Mouse (Mus musculus) ES-Bruce4 (cell line): ENCODE results near the gene Ccdc57. TPM values are rescaled to one million over a fixed set of nuclear protein-coding genes. Genes with fewer than 3 reads are reported as not detected.

Source experiments
- H3K27ac ChIP-seq: 2 replicates; pipeline ENCODE4 v1.5.1; 2012; ENCODE audit warnings: low read length, inconsistent platforms; ENCODE audit not compliant: insufficient read depth
- H3K27me3 ChIP-seq: 2 replicates; pipeline ENCODE4 v1.6.1; 2012; ENCODE audit warnings: mild to moderate bottlenecking, low read length, inconsistent platforms; ENCODE audit not compliant: control insufficient read depth, poor library complexity, insufficient read depth, severe bottlenecking
- H3K36me3 ChIP-seq: 2 replicates; pipeline ENCODE4 v1.6.1; 2012; ENCODE audit warnings: inconsistent platforms, mild to moderate bottlenecking, low read length, moderate library complexity; ENCODE audit not compliant: control insufficient read depth, poor library complexity, insufficient read depth, severe bottlenecking
- H3K4me1 ChIP-seq: one replicate; pipeline ENCODE4 v1.8.1; 2011; ENCODE audit warnings: low read length; ENCODE audit not compliant: control insufficient read depth, insufficient read depth
- H3K4me3 ChIP-seq: 2 replicates; pipeline ENCODE4 v1.5.1; 2011; ENCODE audit warnings: low read depth, mild to moderate bottlenecking, low read length
- H3K9ac ChIP-seq: 2 replicates; pipeline ENCODE4 v1.6.1; 2012; ENCODE audit warnings: low read depth, mild to moderate bottlenecking, inconsistent platforms; ENCODE audit not compliant: poor library complexity, severe bottlenecking
- H3K9me3 ChIP-seq: replicated peaks from 2 replicates; pipeline ENCODE4 v1.6.1; 2012; ENCODE audit warnings: mild to moderate bottlenecking, low read length, inconsistent platforms; ENCODE audit not compliant: control insufficient read depth, poor library complexity, insufficient read depth, severe bottlenecking
- CTCF ChIP-seq: IDR thresholded peaks from one replicate; pipeline ENCODE4 v1.8.1; 2011; ENCODE audit warnings: low read depth, low read length
- EP300 ChIP-seq: IDR thresholded peaks from 2 replicates; pipeline ENCODE4 v1.6.1; 2011; ENCODE audit warnings: low read depth, low read length; ENCODE audit not compliant: insufficient read depth
- POLR2A ChIP-seq: IDR thresholded peaks from one replicate; pipeline ENCODE4 v1.8.1; 2011; ENCODE audit warnings: low read length; ENCODE audit not compliant: insufficient read depth
- polyA plus RNA-seq: library from polyadenylated mRNA; stranded (reverse); fragments of >200 nt; gene quantifications from 2 replicates; pipeline ENCODE4 v1.2.4, GENCODE M21; 2011; ENCODE audit warnings: low read depth; ENCODE audit not compliant: missing spikeins, insufficient read depth, insufficient read length

Ccdc57 gene
- polyA plus RNA-seq, 1 experiment: 3.4 TPM

GRCm38 (mm10) chr11:120831659-120832440 is 100.8 kb downstream of the Ccdc57 start:
- H3K9ac ChIP-seq: no peak overlapping the region
- no peaks in the 10 kb centered on the region for H3K9me3 ChIP-seq
- H3K27me3 ChIP-seq: no peaks in the 10 kb centered on the region
- no peak overlapping the region for H3K27ac ChIP-seq
- no peak for TF ChIP-seq POLR2A
- no peak for TF ChIP-seq EP300
- TF ChIP-seq CTCF: no peak
- H3K4me1 ChIP-seq: no peaks in the 10 kb centered on the region
- no peak overlapping the region for H3K4me3 ChIP-seq
- H3K36me3 ChIP-seq: no peaks in the 10 kb centered on the region

GRCm38 (mm10) chr11:120830686-120831085 is 102.0 kb downstream of the Ccdc57 start:
- Histone ChIP-seq H3K27ac (no peak overlapping the region), H3K4me1 (peaks cover 5% of the 10 kb centered on the region)
- TF ChIP-seq EP300: no peak

GRCm38 (mm10) chr11:120829757-120830532 is 102.7 kb downstream of the Ccdc57 start:
- no peak overlapping the region for H3K27ac ChIP-seq
- H3K9me3 ChIP-seq: no peaks in the 10 kb centered on the region
- no peaks in the 10 kb centered on the region for H3K36me3 ChIP-seq
- H3K9ac ChIP-seq: no peak overlapping the region
- TF ChIP-seq CTCF (no peak), POLR2A (no peak), EP300 (no peak)
- no peaks in the 10 kb centered on the region for H3K27me3 ChIP-seq
- no peak overlapping the region for H3K4me3 ChIP-seq
- peaks cover 5% of the 10 kb centered on the region for H3K4me1 ChIP-seq

More at GRCm38 (mm10) chr11:120830686-120831085, 102.0 kb downstream of the Ccdc57 start:
- no peaks in the 10 kb centered on the region for H3K27me3 ChIP-seq
- no peaks in the 10 kb centered on the region for H3K36me3 ChIP-seq
- no peak overlapping the region for H3K9ac ChIP-seq
- no peak overlapping the region for H3K4me3 ChIP-seq
- no peaks in the 10 kb centered on the region for H3K9me3 ChIP-seq

GRCm38 (mm10) chr11:120828416-120828815 is 104.3 kb downstream of the Ccdc57 start:
- Histone ChIP-seq H3K4me1 (peaks cover 5% of the 10 kb centered on the region), H3K9me3 (no peaks in the 10 kb centered on the region), H3K27me3 (no peaks in the 10 kb centered on the region), H3K27ac (no peak overlapping the region), H3K36me3 (no peaks in the 10 kb centered on the region), H3K4me3 (no peak overlapping the region), H3K9ac (no peak overlapping the region)
- TF ChIP-seq POLR2A (no peak), CTCF (no peak), EP300 (no peak)

- Histone ChIP-seq H3K27ac (no peak overlapping the region), H3K4me3 (no peak overlapping the region), H3K27me3 (no peaks in the 10 kb centered on the region), H3K9ac (no peak overlapping the region), H3K4me1 (peaks cover 9% of the 10 kb centered on the region), H3K36me3 (peaks cover 9% of the 10 kb centered on the region), H3K9me3 (no peaks in the 10 kb centered on the region)
- TF ChIP-seq CTCF: no peak
Observed at GRCm38 (mm10) chr11:120826016-120826953, 106.4 kb downstream of the Ccdc57 start.
